Mouse (Mus musculus): ENCODE results near the gene Epb41l2. TPM values are rescaled to one million over a fixed set of nuclear protein-coding genes. Genes with fewer than 3 reads are reported as not detected.

Epb41l2 gene
- total RNA-seq, 2 experiments from 2014 or later, result 51.8 to 52.6 TPM

- ATAC-seq (ENCODE audit: poor library complexity, severe bottlenecking), result no peak
Measured at GRCm38 (mm10) chr10:25539771-25540168, 180.2 kb downstream of the Epb41l2 start.

- ATAC-seq (ENCODE audit: poor library complexity, severe bottlenecking), result no peak
Measured at GRCm38 (mm10) chr10:25541097-25541496, 181.5 kb downstream of the Epb41l2 start.

GRCm38 (mm10) chr10:25552936-25553335 is 193.3 kb downstream of the Epb41l2 start:
- no peak for ATAC-seq (ENCODE audit: poor library complexity, severe bottlenecking)

GRCm38 (mm10) chr10:25571319-25572240 is 212.0 kb downstream of the Epb41l2 start:
- ATAC-seq (ENCODE audit: poor library complexity, severe bottlenecking), result no peak

Other genes with a start within 250 kb of the Epb41l2 start
- gene Akap7, start 51.9 kb upstream of the Epb41l2 start, total RNA-seq (2015), result 15.5 and 20.1 TPM in 2 replicates
- gene Akap7, start 51.9 kb upstream of the Epb41l2 start, total RNA-seq (2017), result 18.5 and 18.8 TPM in 2 replicates
- not detected in 2 replicates for gene Smlr1, start 176.5 kb downstream of the Epb41l2 start, total RNA-seq (2015)
- gene Smlr1, start 176.5 kb downstream of the Epb41l2 start, total RNA-seq (2017), result not detected in 2 replicates